Mouse (Mus musculus): ENCODE data around the gene Gm17535.
"Not testable (repeated sequence)": the region's sequence is repeated elsewhere in the genome, so short reads cannot be mapped to it uniquely, and the experiment has no call there.

Gene Gm17535

DNA sequence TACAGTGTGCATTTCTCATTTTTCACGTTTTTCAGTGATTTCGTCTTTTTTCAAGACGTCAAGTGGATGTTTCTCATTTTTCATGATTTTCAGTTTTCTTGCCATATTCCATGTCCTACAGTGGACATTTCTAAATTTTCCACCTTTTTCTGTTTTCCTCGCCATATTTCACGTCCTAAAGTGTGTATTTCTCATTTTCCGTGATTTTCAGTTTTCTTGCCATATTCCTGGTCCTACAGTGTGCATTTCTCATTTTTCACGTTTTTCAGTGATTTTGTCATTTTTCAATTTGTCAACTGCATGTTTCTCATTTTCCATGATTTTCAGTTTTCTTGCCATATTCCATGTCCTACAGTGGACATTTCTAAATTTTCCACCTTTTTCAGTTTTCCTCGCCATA lies at the start of gene Gm17535:
Gene Gm17535, plus strand, starts transcription at position 301 of the 400 bp plus-strand sequence.
- not testable (repeated sequence) for DNase-seq (ENCODE audit: low read depth)

DNA sequence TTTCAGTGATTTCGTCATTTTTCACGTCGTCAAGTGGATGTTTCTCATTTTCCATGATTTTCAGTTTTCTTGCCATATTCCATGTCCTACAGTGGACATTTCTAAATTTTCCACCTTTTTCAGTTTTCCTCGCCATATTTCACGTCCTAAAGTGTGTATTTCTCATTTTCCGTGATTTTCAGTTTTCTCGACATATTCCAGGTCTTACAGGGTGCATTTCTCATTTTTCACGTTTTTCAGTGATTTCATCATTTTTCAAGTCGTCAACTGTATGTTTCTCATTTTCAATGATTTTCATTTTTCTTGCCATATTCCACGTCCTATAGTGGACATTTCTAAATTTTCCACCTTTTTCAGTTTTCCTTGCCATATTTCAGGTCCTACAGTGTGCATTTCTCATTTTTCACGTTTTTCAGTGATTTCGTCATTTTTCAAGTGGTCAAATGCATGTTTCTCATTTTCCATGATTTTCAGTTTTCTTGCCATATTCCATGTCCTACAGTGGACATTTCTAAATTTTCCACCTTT lies 33.9 kb upstream of the Gm17535 start, which contains the start of gene Gm10722:
Gene Gm10722, plus strand, starts transcription at position 478 of the 528 bp plus-strand sequence.
- DNase-seq (ENCODE audit: low read depth), result peak; percentile 49

DNA sequence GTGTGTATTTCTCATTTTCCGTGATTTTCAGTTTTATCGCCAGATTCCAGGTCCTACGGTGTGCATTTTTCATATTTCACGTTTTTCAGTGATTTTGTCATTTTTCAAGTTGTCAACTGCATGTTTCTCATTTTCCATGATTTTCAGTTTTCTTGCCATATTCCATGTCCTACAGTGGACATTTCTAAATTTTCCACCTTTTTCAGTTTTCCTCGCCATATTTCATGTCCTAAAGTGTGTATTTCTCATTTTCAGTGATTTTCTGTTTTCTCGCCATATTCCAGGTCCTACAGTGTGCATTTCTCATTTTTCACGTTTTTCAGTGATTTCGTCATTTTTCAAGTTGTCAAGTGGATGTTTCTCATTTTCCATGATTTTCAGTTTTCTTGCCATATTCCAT lies 33.4 kb upstream of the Gm17535 start:
- not testable (repeated sequence) for DNase-seq (ENCODE audit: low read depth)

DNA sequence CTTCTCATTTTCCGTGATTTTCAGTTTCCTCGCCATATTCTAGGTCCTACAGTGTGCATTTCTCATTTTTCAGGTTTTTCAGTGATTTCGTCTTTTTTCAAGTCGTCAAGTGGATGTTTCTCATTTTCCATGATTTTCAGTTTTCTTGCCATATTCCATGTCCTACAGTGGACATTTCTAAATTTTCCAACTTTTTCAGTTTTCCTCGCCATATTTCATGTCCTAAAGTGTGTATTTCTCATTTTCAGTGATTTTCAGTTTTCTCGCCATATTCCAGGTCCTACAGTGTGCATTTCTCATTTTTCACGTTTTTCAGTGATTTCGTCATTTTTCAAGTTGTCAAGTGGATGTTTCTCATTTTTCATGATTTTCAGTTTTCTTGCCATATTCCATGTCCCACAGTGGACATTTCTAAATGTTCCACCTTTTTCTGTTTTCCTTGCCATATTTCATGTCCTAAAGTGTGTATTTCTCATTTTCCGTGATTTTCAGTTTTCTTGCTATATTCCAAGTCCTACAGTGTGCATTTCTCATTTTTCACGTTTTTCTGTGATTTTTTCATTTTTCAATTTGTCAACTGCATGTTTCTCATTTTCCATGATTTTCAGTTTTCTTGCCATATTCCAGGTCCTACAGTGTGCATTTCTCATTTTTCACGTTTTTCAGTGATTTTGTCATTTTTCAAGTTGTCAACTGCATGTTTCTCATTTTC lies 32.3 kb upstream of the Gm17535 start:
- peak; percentile 42 for DNase-seq (ENCODE audit: low read depth)

DNA sequence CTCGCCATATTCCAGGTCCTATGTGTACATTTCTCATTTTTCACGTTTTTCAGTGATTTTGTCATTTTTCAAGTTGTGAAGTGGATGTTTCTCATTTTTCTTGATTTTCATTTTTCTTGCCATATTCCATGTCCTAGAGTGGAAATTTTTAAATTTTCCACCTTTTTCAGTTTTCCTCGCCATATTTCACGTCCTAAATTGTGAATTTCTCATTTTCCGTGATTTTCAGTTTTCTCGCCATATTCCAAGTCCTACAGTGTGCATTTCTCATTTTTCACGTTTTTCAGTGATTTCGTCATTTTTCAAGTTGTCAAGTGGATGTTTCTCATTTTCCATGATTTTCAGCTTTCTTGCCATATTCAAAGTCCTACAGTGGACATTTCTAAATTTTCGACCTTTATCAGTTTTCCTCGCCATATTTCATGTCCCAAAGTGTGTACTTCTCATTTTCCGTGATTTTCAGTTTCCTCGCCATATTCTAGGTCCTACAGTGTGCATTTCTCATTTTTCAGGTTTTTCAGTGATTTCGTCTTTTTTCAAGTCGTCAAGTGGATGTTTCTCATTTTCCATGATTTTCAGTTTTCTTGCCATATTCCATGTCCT lies 31.5 kb upstream of the Gm17535 start, which contains the start of gene Gm11168:
Gene Gm11168, plus strand, starts transcription at position 553 of the 603 bp plus-strand sequence.
- not testable (repeated sequence) for DNase-seq (ENCODE audit: low read depth)

DNA sequence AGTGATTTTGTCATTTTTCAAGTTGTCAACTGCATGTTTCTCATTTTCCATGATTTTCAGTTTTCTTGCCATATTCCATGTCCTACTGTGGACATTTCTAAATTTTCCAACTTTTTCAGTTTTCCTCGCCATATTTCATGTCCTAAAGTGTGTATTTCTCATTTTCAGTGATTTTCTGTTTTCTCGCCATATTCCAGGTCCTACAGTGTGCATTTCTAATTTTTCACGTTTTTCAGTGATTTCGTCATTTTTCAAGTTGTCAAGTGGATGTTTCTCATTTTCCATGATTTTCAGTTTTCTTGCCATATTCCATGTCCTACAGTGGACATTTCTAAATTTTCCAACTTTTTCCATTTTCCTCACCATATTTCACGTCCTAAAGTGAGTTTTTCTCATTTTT lies 28.2 kb upstream of the Gm17535 start:
- not testable (repeated sequence) for DNase-seq (ENCODE audit: low read depth)

DNA sequence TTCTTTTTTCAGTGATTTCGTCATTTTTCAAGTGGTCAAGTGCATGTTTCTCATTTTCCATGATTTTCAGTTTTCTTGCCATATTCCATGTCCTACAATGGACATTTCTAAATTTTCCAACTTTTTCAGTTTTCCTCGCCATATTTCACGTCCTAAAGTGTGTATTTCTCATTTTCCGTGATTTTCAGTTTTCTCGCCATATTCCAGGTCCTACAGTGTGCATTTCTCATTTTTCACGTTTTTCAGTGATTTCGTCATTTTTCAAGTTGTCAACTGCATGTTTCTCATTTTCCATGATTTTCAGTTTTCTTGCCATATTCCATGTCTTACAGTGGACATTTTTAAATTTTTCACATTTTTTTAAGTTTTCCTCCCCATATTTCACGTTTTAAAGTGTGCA lies 27.8 kb upstream of the Gm17535 start:
- not testable (repeated sequence) for DNase-seq (ENCODE audit: low read depth)

DNA sequence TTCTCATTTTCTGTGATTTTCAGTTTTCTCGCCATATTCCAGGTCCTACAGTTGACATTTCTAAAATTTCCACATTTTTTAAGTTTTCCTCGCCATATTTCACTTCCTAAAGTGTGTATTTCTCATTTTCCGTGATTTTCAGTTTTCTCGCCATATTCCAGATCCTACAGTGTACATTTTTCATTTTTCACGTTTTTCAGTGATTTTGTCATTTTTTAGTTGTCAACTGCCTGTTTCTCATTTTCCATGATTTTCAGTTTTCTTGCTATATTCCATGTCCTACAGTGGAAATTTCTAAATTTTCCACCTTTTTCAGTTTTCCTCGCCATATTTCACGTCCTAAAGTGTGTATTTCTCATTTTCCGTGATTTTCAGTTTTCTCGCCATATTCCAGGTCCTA lies 27.1 kb upstream of the Gm17535 start:
- DNase-seq (ENCODE audit: low read depth), result peak; percentile 32

DNA sequence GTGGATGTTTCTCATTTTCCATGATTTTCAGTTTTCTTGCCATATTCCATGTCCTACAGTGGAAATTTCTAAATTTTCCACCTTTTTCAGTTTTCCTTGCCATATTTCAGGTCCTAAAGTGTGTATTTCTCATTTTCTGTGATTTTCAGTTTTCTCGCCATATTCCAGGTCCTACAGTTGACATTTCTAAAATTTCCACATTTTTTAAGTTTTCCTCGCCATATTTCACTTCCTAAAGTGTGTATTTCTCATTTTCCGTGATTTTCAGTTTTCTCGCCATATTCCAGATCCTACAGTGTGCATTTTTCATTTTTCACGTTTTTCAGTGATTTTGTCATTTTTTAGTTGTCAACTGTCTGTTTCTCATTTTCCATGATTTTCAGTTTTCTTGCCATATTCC lies 25.1 kb upstream of the Gm17535 start:
- DNase-seq (ENCODE audit: low read depth), result not testable (repeated sequence)

DNA sequence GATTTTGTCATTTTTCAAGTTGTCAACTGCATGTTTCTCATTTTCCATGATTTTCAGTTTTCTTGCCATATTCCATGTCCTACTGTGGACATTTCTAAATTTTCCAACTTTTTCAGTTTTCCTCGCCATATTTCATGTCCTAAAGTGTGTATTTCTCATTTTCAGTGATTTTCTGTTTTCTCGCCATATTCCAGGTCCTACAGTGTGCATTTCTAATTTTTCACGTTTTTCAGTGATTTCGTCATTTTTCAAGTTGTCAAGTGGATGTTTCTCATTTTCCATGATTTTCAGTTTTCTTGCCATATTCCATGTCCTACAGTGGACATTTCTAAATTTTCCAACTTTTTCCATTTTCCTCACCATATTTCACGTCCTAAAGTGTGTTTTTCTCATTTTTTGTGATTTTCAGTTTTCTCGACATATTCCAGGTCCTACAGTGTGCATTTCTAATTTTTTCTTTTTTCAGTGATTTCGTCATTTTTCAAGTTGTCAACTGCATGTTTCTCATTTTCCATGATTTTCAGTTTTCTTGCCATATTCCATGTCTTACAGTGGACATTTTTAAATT lies 22.3 kb upstream of the Gm17535 start:
- not testable (repeated sequence) for DNase-seq (ENCODE audit: low read depth)

DNA sequence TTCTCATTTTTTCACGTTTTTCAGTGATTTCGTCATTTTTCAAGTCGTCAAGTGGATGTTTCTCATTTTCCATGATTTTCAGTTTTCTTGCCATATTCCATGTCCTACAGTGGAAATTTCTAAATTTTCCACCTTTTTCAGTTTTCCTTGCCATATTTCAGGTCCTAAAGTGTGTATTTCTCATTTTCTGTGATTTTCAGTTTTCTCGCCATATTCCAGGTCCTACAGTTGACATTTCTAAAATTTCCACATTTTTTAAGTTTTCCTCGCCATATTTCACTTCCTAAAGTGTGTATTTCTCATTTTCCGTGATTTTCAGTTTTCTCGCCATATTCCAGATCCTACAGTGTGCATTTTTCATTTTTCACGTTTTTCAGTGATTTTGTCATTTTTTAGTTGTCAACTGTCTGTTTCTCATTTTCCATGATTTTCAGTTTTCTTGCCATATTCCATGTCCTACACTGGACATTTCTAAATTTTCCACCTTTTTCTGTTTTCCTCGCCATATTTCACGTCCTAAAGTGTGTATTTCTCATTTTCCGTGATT lies 21.6 kb upstream of the Gm17535 start, which contains the start of gene Gm10721:
Gene Gm10721, plus strand, starts transcription at position 408 of the 547 bp plus-strand sequence.
- DNase-seq (ENCODE audit: low read depth), result not testable (repeated sequence)

DNA sequence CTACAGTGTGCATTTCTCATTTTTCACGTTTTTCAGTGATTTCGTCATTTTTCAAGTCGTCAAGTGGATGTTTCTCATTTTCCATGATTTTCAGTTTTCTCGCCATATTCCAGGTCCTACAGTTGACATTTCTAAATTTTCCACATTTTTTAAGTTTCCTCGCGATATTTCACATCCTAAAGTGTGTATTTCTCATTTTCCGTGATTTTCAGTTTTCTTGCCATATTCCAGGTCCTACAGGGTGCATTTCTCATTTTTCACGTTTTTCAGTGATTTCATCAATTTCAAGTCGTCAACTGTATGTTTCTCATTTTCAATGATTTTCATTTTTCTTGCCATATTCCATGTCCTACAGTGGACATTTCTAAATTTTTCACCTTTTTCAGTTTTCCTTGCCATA lies 19.0 kb upstream of the Gm17535 start, which contains the start of gene Gm10720:
Gene Gm10720, plus strand, starts transcription at position 301 of the 400 bp plus-strand sequence.
- DNase-seq (ENCODE audit: low read depth), result not testable (repeated sequence)

DNA sequence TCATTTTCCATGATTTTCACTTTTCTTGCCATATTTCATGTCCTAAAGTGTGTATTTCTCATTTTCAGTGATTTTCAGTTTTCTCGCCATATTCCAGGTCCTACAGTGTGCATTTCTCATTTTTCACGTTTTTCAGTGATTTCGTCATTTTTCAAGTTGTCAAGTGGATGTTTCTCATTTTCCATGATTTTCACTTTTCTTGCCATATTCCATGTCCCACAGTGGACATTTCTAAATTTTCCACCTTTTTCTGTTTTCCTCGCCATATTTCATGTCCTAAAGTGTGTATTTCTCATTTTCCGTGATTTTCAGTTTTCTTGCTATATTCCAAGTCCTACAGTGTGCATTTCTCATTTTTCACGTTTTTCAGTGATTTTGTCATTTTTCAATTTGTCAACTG lies 18.5 kb upstream of the Gm17535 start:
- DNase-seq (ENCODE audit: low read depth), result not testable (repeated sequence)

DNA sequence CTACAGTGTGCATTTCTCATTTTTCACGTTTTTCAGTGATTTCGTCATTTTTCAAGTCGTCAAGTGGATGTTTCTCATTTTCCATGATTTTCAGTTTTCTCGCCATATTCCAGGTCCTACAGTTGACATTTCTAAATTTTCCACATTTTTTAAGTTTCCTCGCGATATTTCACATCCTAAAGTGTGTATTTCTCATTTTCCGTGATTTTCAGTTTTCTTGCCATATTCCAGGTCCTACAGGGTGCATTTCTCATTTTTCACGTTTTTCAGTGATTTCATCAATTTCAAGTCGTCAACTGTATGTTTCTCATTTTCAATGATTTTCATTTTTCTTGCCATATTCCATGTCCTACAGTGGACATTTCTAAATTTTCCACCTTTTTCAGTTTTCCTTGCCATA lies 17.3 kb upstream of the Gm17535 start, which contains the start of gene Gm10719:
Gene Gm10719, plus strand, starts transcription at position 301 of the 400 bp plus-strand sequence.
- DNase-seq (ENCODE audit: low read depth), result not testable (repeated sequence)

DNA sequence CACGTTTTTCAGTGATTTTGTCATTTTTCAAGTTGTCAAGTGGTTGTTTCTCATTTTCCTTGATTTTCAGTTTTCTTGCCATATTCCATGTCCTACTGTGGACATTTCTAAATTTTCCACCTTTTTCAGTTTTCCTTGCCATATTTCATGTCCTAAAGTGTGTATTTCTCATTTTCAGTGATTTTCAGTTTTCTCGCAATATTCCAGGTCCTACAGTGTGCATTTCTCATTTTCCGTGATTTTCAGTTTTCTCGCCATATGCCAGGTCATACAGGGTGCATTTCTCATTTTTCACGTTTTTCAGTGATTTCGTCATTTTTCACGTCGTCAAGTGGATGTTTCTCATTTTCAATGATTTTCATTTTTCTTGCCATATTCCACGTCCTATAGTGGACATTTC lies 15.5 kb upstream of the Gm17535 start:
- not testable (repeated sequence) for DNase-seq (ENCODE audit: low read depth)

DNA sequence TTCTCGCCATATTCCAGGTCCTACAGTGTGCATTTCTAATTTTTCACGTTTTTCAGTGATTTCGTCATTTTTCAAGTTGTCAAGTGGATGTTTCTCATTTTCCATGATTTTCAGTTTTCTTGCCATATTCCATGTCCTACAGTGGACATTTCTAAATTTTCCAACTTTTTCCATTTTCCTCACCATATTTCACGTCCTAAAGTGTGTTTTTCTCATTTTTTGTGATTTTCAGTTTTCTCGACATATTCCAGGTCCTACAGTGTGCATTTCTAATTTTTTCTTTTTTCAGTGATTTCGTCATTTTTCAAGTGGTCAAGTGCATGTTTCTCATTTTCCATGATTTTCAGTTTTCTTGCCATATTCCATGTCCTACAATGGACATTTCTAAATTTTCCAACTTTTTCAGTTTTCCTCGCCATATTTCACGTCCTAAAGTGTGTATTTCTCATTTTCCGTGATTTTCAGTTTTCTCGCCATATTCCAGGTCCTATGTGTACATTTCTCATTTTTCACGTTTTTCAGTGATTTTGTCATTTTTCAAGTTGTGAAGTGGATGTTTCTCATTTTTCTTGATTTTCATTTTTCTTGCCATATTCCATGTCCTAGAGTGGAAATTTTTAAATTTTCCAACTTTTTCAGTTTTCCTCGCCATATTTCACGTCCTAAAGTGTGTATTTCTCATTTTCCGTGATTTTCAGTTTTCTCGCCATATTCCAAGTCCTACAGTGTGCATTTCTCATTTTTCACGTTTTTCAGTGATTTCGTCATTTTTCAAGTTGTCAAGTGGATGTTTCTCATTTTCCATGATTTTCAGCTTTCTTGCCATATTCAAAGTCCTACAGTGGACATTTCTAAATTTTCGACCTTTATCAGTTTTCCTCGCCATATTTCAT lies 14.3 kb upstream of the Gm17535 start:
- DNase-seq (ENCODE audit: low read depth), result not testable (repeated sequence)

DNA sequence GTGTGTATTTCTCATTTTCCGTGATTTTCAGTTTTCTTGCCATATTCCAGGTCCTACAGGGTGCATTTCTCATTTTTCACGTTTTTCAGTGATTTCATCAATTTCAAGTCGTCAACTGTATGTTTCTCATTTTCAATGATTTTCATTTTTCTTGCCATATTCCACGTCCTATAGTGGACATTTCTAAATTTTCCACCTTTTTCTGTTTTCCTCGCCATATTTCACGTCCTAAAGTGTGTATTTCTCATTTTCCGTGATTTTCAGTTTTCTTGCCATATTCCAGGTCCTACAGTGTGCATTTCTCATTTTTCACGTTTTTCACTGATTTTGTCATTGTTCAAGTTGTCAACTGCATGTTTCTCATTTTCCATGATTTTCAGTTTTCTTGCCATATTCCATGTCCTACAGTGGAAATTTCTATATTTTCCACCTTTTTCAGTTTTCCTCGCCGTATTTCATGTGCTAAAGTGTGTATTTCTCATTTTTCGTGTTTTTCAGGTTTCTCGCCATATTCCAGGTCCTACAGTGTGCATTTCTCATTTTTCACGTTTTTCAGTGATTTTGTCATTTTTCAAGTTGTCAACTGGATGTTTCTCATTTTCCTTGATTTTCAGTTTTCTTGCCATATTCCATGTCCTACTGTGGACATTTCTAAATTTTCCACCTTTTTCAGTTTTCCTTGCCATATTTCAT lies 11.9 kb upstream of the Gm17535 start:
- DNase-seq (ENCODE audit: low read depth), result peak; percentile 40

DNA sequence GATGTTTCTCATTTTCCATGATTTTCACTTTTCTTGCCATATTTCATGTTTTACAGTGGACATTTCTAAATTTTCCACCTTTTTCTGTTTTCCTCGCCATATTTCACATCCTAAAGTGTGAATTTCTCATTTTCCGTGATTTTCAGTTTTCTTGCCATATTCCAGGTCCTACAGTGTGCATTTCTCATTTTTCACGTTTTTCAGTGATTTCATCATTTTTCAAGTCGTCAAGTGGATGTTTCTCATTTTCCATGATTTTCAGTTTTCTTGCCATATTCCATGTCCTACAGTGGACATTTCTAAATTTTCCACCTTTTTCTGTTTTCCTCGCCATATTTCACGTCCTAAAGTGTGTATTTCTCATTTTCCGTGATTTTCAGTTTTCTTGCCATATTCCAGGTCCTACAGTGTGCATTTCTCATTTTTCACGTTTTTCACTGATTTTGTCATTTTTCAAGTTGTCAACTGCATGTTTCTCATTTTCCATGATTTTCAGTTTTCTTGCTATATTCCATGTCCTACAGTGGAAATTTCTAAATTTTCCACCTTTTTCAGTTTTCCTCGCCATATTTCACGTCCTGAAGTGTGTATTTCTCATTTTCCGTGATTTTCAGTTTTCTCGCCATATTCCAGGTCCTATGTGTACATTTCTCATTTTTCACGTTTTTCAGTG lies 11.0 kb upstream of the Gm17535 start, which contains the start of gene Gm10718:
Gene Gm10718, plus strand, starts transcription at position 236 of the 673 bp plus-strand sequence.
- not testable (repeated sequence) for DNase-seq (ENCODE audit: low read depth)

DNA sequence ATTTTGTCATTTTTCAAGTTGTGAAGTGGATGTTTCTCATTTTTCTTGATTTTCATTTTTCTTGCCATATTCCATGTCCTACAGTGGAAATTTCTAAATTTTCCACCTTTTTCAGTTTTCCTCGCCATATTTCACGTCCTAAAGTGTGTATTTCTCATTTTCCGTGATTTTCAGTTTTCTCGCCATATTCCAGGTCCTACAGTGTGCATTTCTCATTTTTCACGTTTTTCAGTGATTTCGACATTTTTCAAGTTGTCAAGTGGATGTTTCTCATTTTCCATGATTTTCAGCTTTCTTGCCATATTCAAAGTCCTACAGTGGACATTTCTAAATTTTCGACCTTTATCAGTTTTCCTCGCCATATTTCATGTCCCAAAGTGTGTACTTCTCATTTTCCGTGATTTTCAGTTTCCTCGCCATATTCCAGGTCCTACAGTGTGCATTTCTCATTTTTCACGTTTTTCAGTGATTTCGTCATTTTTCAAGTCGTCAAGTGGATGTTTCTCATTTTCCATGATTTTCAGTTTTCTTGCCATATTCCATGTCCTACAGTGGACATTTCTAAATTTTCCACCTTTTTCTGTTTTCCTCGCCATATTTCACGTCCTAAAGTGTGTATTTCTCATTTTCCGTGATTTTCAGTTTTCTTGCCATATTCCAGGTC lies 10.3 kb upstream of the Gm17535 start:
- DNase-seq (ENCODE audit: low read depth), result not testable (repeated sequence)
